Mouse (Mus musculus): ENCODE data around the gene Prickle4.

DNA sequence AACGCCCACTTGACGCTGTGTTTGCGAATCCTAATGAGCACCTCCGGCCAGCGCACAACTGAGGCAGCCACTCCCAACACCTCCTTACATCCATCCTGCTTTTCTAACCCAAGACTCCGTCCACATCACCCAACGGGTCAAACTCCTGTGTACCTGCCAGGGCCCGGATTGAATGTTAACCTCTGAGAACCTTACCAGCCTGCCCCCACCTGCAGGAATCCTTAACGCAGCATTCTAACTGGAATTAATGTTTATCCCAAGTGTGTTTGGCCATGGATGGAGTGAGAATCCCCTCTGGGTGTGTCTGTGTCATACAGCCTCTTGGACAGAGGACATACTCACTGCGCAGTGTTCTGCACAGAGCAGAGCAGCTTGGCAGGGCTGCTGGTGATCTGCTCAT is 3.6 kb upstream of the Prickle4 start:
- TF ChIP-seq CTCF (IDR thresholded peaks at IDR 0.05; ENCODE audit: low read depth), result no peak
- no peak for TF ChIP-seq EP300 (IDR thresholded peaks at IDR 0.05; ENCODE audit: low read depth)
